Mouse (Mus musculus) gonadal fat pad, adult 2 months (tissue): ENCODE measurements around the gene Lypd9. TPM values are rescaled to one million over a fixed set of nuclear protein-coding genes. Genes with fewer than 3 reads are reported as not detected.
"Not testable (repeated sequence)": the region's sequence is repeated elsewhere in the genome, so short reads cannot be mapped to it uniquely, and the experiment has no call there.

ENCODE experiments used
- DNase-seq: peaks from one replicate; pipeline ENCODE4 v3.0.0-alpha.2; 2012; ENCODE audit warnings: low read depth
- polyA plus RNA-seq: library from polyadenylated mRNA; depleted of rRNA; stranded (reverse); fragments of >200 nt; gene quantifications from 2 replicates; pipeline ENCODE4 v1.2.3, GENCODE M21; 2012; rRNA removed

Gene Lypd9
- 0.26 and 0.39 TPM in 2 replicates for polyA plus RNA-seq

GRCm38 (mm10) chr11:58452759-58453158 lies at the start of gene Lypd9:
Gene Lypd9, minus strand, starts transcription at chr11:58452923.
- DNase-seq = no peak

- not testable (repeated sequence) for DNase-seq
Observed at GRCm38 (mm10) chr11:58502472-58502871, 49.7 kb upstream of the Lypd9 start, which contains the start of gene Olfr331. Gene Olfr331, minus strand, starts transcription at chr11:58502572.

- no peak for DNase-seq
Observed at GRCm38 (mm10) chr11:58499290-58499689, 46.6 kb upstream of the Lypd9 start.

- no peak for DNase-seq
Observed at GRCm38 (mm10) chr11:58498761-58499160, 46.0 kb upstream of the Lypd9 start.

GRCm38 (mm10) chr11:58492455-58492854 lies 39.7 kb upstream of the Lypd9 start, which contains the start of gene Olfr332:
Gene Olfr332, minus strand, starts transcription at chr11:58492555.
- DNase-seq = no peak

GRCm38 (mm10) chr11:58462170-58462569 lies 9.4 kb upstream of the Lypd9 start, which contains the start of gene Olfr30:
Gene Olfr30, minus strand, starts transcription at chr11:58462270.
- no peak for DNase-seq

- no peak for DNase-seq
Observed at GRCm38 (mm10) chr11:58453592-58453991, 869 bp upstream of the Lypd9 start.

- no peak for DNase-seq
Observed at GRCm38 (mm10) chr11:58437866-58438265, 14.9 kb downstream of the Lypd9 start.

- no peak for DNase-seq
Observed at GRCm38 (mm10) chr11:58432259-58432658, 20.5 kb downstream of the Lypd9 start, which contains the start of gene Gm12253. Gene Gm12253, plus strand, starts transcription at chr11:58432559.

- no peak for DNase-seq
Observed at GRCm38 (mm10) chr11:58420815-58421214, 31.9 kb downstream of the Lypd9 start, which contains the start of gene 1810065E05Rik. Gene 1810065E05Rik, plus strand, starts transcription at chr11:58421111.

- no peak for DNase-seq
Observed at GRCm38 (mm10) chr11:58418336-58418735, 34.4 kb downstream of the Lypd9 start.

- no peak for DNase-seq
Observed at GRCm38 (mm10) chr11:58408066-58408465, 44.7 kb downstream of the Lypd9 start.

GRCm38 (mm10) chr11:58400655-58401054 lies 52.1 kb downstream of the Lypd9 start:
- no peak for DNase-seq

GRCm38 (mm10) chr11:58399985-58400645 lies 52.6 kb downstream of the Lypd9 start:
- DNase-seq = no peak

Other genes with a start within 250 kb of the Lypd9 start
- gene 4930438A08Rik, start 178.1 kb downstream of the Lypd9 start, polyA plus RNA-seq = 2.7 and 4.6 TPM in 2 replicates
- 42.3 and 45.8 TPM in 2 replicates for gene Zfp692, start 145.9 kb downstream of the Lypd9 start, polyA plus RNA-seq
- 47.1 and 48.3 TPM in 2 replicates for gene Zfp672, start 122.6 kb downstream of the Lypd9 start, polyA plus RNA-seq
- 56.5 and 58.4 TPM in 2 replicates for gene Sh3bp5l, start 122.2 kb downstream of the Lypd9 start, polyA plus RNA-seq
- gene Lypd8, start 73.9 kb downstream of the Lypd9 start, polyA plus RNA-seq = 1,979 and 3,212 TPM in 2 replicates
- 0.32 and 0.60 TPM in 2 replicates for gene 1810065E05Rik, start 31.8 kb downstream of the Lypd9 start, polyA plus RNA-seq
- not detected in 2 replicates for gene Gm12253, start 20.4 kb downstream of the Lypd9 start, polyA plus RNA-seq
- gene Olfr30, start 9.3 kb upstream of the Lypd9 start, polyA plus RNA-seq = 0.14 and 0.30 TPM in 2 replicates
- 0.08 and 0.13 TPM in 2 replicates for gene Olfr332, start 39.6 kb upstream of the Lypd9 start, polyA plus RNA-seq
- gene Olfr331, start 49.6 kb upstream of the Lypd9 start, polyA plus RNA-seq = not detected in 2 replicates
- not detected in 2 replicates for gene Olfr330, start 81.9 kb upstream of the Lypd9 start, polyA plus RNA-seq
- not detected in 2 replicates for gene Olfr329-ps, start 93.5 kb upstream of the Lypd9 start, polyA plus RNA-seq
- gene Olfr328, start 102.7 kb upstream of the Lypd9 start, polyA plus RNA-seq = not detected in 2 replicates
- gene Olfr224, start 117.6 kb upstream of the Lypd9 start, polyA plus RNA-seq = not detected in 2 replicates
- gene Olfr325, start 124.8 kb upstream of the Lypd9 start, polyA plus RNA-seq = not detected in 2 replicates
- gene Olfr324, start 142.2 kb upstream of the Lypd9 start, polyA plus RNA-seq = not detected in 2 replicates
- 0.29 TPM in 1 of 2 replicates, not detected in the other for gene 2210407C18Rik, start 163.2 kb upstream of the Lypd9 start, polyA plus RNA-seq
- gene Olfr323, start 177.6 kb upstream of the Lypd9 start, polyA plus RNA-seq = not detected in 2 replicates
- gene Trim58, start 187.5 kb upstream of the Lypd9 start, polyA plus RNA-seq = not detected in 2 replicates
- gene Olfr322, start 205.9 kb upstream of the Lypd9 start, polyA plus RNA-seq = not detected in 2 replicates
- not detected in 2 replicates for gene Olfr320, start 228.2 kb upstream of the Lypd9 start, polyA plus RNA-seq
- gene Olfr319, start 246.2 kb upstream of the Lypd9 start, polyA plus RNA-seq = 0.06 TPM in 1 of 2 replicates, not detected in the other